Mouse (Mus musculus): ENCODE results near the gene Rps26.
A peak's percentile ranks its signal among the peaks of the same experiment; 100 is the strongest.

Gene Rps26

GRCm38 (mm10) chr10:128602470-128603128 lies 23.9 kb downstream of the Rps26 start:
- no peak for DNase-seq

DNA sequence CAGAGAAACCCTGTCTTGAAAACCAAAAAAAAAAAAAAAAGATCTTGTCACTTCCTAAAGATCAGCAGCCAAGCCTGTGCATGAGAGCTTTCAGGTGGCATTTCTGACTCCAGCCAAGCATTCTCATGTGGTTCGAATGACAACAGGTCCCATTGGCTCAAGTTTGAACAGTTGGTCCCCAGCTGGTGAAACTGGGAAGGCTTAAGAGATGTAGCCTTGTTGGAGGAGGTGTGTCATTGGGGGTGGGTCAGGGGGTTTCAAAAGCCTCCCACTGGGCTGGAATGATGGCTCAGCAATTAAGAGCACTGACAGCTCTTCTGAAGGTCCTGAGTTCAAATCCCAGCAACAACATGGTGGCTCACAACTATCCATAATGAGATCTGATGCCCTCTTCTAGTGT lies 25.0 kb downstream of the Rps26 start:
- DNase-seq, result no peak

- no peak for DNase-seq
These were observed 28.1 kb downstream of the Rps26 start for GRCm38 (mm10) chr10:128598476-128598875.

- DNase-seq, result no peak
These were observed 33.8 kb downstream of the Rps26 start for GRCm38 (mm10) chr10:128592797-128593196.

GRCm38 (mm10) chr10:128591436-128591835 lies 35.1 kb downstream of the Rps26 start:
- no peak for DNase-seq

DNA sequence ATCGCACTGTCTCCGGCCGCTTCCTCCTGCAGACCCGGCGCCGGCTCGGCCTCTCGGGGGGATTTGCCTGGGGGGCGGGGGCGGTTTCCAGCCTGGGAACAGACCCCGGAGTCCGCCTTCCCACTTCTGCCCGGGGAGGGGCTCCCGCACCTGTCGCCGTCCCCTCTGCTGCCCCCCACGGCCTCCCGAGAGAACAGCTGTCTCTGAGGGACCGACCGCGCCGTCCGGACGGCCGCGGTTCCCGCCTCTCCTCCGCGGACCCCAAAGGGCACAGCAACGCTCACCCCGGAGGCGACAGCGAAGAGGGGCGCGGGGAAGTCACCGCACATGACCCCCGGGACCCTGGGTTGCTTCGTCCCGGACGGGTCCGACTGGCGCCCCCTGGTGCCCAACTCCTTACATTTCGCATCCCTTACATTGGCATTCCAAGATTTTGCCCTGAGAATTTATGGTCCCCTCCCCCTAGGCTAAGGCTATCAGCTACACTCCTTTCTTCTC lies 36.3 kb downstream of the Rps26 start:
- peak; percentile 63 to 65 for DNase-seq

GRCm38 (mm10) chr10:128589464-128590192 lies 36.9 kb downstream of the Rps26 start, which contains the start of gene Erbb3:
Gene Erbb3, minus strand, starts transcription at chr10:128589652.
- peak; percentile 39 to 47 for DNase-seq

- DNase-seq, result peak in 1 of 2 experiments; percentile 19
These were observed 37.6 kb downstream of the Rps26 start for GRCm38 (mm10) chr10:128588775-128589463.

DNA sequence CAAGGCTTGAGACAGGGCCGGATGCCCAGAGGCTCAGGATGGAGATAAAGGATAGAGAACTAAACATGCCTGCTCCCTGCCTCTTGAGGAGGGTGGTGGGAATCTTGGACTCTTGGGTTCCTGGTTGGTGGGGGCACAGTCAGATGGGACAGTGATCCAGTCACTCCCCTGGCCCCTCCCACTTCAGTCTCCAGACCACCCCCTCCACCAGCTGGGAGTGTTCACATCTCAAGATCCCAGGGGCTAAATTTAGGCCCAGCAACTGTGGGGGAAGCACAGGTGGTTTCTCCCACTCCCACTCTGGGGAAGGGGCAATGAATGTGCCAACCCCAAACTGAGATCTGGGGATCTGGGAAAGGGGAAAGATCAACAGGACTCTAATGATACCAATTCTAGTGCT lies 38.4 kb downstream of the Rps26 start:
- DNase-seq, result peak in 1 of 2 experiments; percentile 19

GRCm38 (mm10) chr10:128587697-128588096 lies 38.9 kb downstream of the Rps26 start:
- DNase-seq, result peak; percentile 16 to 33

DNA sequence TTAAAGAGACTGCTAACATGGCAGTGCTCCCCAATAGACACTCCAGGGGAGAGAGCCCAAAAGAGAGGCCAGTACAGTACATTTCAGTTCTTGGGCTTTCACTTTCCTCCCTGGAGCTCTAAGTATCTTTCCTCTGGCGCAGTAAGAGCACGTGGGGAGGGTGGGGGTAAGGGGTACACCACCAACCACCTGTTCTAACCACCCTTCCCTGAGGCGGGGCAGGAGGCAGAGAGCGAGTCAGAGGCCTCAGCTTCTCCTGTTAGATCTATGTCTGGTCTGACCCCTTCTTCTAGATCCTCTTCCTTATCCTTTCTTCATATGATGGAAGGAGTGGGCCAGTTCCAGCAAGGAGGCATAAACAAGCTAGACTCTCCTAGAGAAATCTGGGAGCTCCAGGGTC lies 39.4 kb downstream of the Rps26 start:
- DNase-seq, result peak; percentile 49 to 68

DNA sequence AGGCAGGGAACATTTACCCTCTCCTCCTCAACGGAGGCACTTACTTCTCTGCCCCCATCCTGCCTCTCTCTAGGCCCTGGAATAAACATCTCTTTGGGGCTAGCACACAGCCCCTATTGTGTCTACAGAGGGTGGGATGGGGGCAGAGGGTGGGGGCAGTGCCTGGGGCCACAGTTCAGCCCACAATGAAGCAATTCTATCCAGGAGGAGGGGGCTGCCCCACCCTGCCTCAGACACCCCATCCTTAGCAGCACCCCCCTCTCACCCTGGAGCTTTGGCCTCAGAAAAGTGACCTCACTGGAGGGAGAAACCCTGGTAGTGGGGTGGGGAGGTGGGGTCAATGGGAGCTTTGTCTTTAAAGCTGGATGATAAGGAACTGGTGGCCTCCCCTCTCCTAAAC lies 40.0 kb downstream of the Rps26 start:
- DNase-seq, result no peak

- peak; percentile 22 to 40 for DNase-seq
These were observed 42.2 kb downstream of the Rps26 start for GRCm38 (mm10) chr10:128584386-128584785.

DNA sequence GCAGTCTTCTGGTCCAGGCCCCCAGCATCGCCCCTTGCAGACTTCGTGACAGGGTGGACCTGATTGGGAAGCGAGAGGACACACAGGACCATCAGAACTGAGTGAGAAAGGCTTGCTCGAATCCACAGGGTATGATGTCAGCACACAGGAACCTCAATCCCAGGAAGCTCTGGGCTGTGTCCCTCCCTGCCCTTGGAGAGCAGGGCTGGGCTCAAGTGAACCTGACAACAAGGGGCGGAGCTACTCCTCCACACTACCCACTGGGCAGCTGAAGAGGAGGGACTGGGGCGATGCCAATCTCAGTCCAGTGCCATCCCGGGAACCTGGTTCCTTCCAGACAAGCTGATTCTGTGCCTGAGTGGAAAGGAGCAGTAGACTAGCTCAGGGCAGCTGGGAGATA lies 42.9 kb downstream of the Rps26 start:
- DNase-seq, result no peak

DNA sequence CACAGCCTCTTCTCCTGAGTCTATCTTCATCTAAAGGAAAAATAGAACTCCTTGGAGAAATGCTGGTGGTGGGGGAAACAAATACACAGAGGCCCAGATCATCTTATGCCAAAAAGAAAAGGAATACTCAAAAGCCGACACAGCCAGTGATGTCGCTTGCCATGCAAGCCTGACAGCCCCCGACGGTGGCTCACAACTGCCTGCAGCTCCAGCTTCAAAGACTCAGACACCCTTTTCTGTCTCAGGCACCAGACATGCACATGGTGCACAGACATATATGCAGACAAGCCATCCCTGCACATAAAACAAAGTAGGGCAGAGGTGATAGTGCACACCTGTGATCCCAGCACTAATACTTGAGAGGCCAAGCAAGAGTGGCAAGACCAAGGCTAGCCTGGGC lies 46.8 kb downstream of the Rps26 start:
- DNase-seq, result no peak

DNA sequence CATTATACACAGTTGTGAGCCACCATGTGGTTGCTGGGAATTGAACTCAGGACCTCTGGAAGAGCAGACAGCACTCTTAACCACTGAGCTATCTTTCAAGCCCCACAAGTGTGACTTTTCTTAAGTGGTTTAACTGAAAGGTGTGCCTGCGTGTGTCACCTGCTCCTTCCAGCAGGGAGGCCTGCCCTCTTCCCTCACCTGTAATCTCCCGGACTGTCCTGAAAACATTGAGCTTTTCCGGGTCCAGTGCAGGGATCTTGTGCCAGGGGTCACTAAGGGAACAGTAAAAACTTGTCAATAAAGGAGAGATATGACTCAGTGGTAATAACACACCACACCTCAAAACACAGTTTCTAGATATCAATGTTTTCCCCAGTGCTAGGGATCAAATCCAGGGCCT lies 47.2 kb downstream of the Rps26 start:
- no peak for DNase-seq

GRCm38 (mm10) chr10:128578330-128578729 lies 48.2 kb downstream of the Rps26 start:
- no peak for DNase-seq

DNA sequence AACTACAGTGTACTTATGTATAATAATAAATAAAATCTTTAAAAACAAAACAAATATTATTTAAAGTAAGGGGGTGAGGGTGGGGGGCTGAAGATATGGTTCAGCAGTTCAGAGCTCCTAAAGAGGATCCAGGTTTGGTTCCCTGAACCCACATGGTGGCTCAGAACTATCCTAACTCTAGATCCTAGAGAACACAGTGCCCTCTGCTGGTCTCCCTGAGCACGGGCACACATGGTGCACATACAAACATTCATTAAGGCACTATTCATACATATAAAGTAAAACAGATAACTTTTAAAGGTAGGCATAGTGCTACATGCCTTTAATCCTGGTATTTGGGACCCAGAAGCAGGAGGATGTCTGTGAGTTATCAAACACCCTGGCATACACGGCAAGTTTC lies 51.5 kb downstream of the Rps26 start:
- no peak for DNase-seq
